Mouse (Mus musculus): ENCODE data around the gene Faap100. TPM values are rescaled to one million over a fixed set of nuclear protein-coding genes. Genes with fewer than 3 reads are reported as not detected.

The Faap100 gene
- polyA plus RNA-seq, 1 experiment, result 13.1 TPM

- H3K4me3 ChIP-seq (ENCODE audit: insufficient read depth, low read length), result no peak overlapping the region
- no peak for TF ChIP-seq POLR2A (IDR thresholded peaks at IDR 0.05; ENCODE audit: borderline replicate concordance, low read depth, low read length)
- no peaks in the 10 kb centered on the region for H3K4me1 ChIP-seq (ENCODE audit: control insufficient read depth, insufficient read depth, low read length)
- H3K27ac ChIP-seq (ENCODE audit: insufficient read depth, low read depth, low read length), result no peak overlapping the region
These were observed 38.5 kb downstream of the Faap100 start for GRCm38 (mm10) chr11:120339978-120340513.

- no peaks in the 10 kb centered on the region for H3K4me1 ChIP-seq (ENCODE audit: control insufficient read depth, insufficient read depth, low read length)
- TF ChIP-seq CTCF (IDR thresholded peaks at IDR 0.05; ENCODE audit: low read depth, low read length), result no peak
- TF ChIP-seq POLR2A (IDR thresholded peaks at IDR 0.05; ENCODE audit: borderline replicate concordance, low read depth, low read length), result no peak
- no peak overlapping the region for H3K4me3 ChIP-seq (ENCODE audit: insufficient read depth, low read length)
- H3K27ac ChIP-seq (ENCODE audit: insufficient read depth, low read depth, low read length), result no peak overlapping the region
These were observed 39.8 kb downstream of the Faap100 start for GRCm38 (mm10) chr11:120338786-120339185.

- Histone ChIP-seq H3K4me1 (ENCODE audit: control insufficient read depth, insufficient read depth, low read length) (no peaks in the 10 kb centered on the region), H3K4me3 (ENCODE audit: insufficient read depth, low read length) (no peak overlapping the region), H3K27ac (ENCODE audit: insufficient read depth, low read depth, low read length) (no peak overlapping the region)
- TF ChIP-seq POLR2A (IDR thresholded peaks at IDR 0.05; ENCODE audit: borderline replicate concordance, low read depth, low read length) (no peak), CTCF (IDR thresholded peaks at IDR 0.05; ENCODE audit: low read depth, low read length) (no peak)
These were observed 41.1 kb downstream of the Faap100 start for GRCm38 (mm10) chr11:120337447-120337846.

- Histone ChIP-seq H3K4me1 (ENCODE audit: control insufficient read depth, insufficient read depth, low read length) (no peaks in the 10 kb centered on the region), H3K27ac (ENCODE audit: insufficient read depth, low read depth, low read length) (no peak overlapping the region), H3K4me3 (ENCODE audit: insufficient read depth, low read length) (no peak overlapping the region)
- TF ChIP-seq CTCF (IDR thresholded peaks at IDR 0.05; ENCODE audit: low read depth, low read length) (no peak), POLR2A (IDR thresholded peaks at IDR 0.05; ENCODE audit: borderline replicate concordance, low read depth, low read length) (no peak)
These were observed 43.0 kb downstream of the Faap100 start for GRCm38 (mm10) chr11:120335431-120336021.

- Histone ChIP-seq H3K4me3 (ENCODE audit: insufficient read depth, low read length) (no peak overlapping the region), H3K27ac (ENCODE audit: insufficient read depth, low read depth, low read length) (no peak overlapping the region), H3K4me1 (ENCODE audit: control insufficient read depth, insufficient read depth, low read length) (peaks cover 9% of the 10 kb centered on the region)
- TF ChIP-seq CTCF (IDR thresholded peaks at IDR 0.05; ENCODE audit: low read depth, low read length), result no peak
- TF ChIP-seq POLR2A (IDR thresholded peaks at IDR 0.05; ENCODE audit: borderline replicate concordance, low read depth, low read length), result no peak
These were observed 58.4 kb downstream of the Faap100 start for GRCm38 (mm10) chr11:120320156-120320555.

DNA sequence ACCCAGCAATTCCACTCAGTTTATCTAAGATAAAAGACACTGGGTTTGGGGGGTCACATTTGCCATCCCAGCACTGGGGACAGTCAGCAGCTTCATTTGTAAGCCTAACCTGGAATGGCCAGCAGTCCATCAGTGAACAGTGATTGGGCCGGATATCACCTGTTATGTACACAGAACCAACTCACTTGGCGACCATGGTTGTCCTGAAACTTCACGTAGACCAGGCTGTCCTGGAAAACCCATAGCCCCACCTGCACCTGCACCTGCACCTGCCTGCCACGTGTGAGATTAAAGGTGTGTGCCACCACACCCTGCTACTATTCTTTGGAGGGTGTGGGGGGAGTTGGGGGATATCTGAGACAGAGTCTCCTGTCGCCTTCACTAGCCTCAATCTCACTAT, 59.3 kb downstream of the Faap100 start:
- TF ChIP-seq POLR2A (IDR thresholded peaks at IDR 0.05; ENCODE audit: borderline replicate concordance, low read depth, low read length), result no peak
- no peak for TF ChIP-seq CTCF (IDR thresholded peaks at IDR 0.05; ENCODE audit: low read depth, low read length)
- Histone ChIP-seq H3K27ac (ENCODE audit: insufficient read depth, low read depth, low read length) (no peak overlapping the region), H3K4me3 (ENCODE audit: insufficient read depth, low read length) (no peak overlapping the region), H3K4me1 (ENCODE audit: control insufficient read depth, insufficient read depth, low read length) (peaks cover 13% of the 10 kb centered on the region)

Other genes starting within 250 kb of the Faap100 start
- gene Slc38a10, start 227.4 kb downstream of the Faap100 start, polyA plus RNA-seq (2012; ENCODE audit: insufficient read depth, insufficient read length, missing spikeins), result 50.1 and 60.0 TPM in 2 replicates
- gene Bahcc1, start 145.8 kb downstream of the Faap100 start, polyA plus RNA-seq (2012; ENCODE audit: insufficient read depth, insufficient read length, missing spikeins), result 5.2 and 5.7 TPM in 2 replicates
- gene Actg1, start 30.2 kb downstream of the Faap100 start, polyA plus RNA-seq (2012; ENCODE audit: insufficient read depth, insufficient read length, missing spikeins), result 2,086 and 2,131 TPM in 2 replicates
- gene Fscn2, start 17.2 kb downstream of the Faap100 start, polyA plus RNA-seq (2012; ENCODE audit: insufficient read depth, insufficient read length, missing spikeins), result not detected in 2 replicates
- 45.6 and 46.6 TPM in 2 replicates for gene Nploc4, start 58.9 kb upstream of the Faap100 start, polyA plus RNA-seq (2012; ENCODE audit: insufficient read depth, insufficient read length, missing spikeins)
- gene Tspan10, start 63.9 kb upstream of the Faap100 start, polyA plus RNA-seq (2012; ENCODE audit: insufficient read depth, insufficient read length, missing spikeins), result 0.32 TPM in 1 of 2 replicates, not detected in the other
- gene Pde6g, start 74.7 kb upstream of the Faap100 start, polyA plus RNA-seq (2012; ENCODE audit: insufficient read depth, insufficient read length, missing spikeins), result 0.49 and 0.62 TPM in 2 replicates
- 11.4 and 15.4 TPM in 2 replicates for gene Oxld1, start 79.3 kb upstream of the Faap100 start, polyA plus RNA-seq (2012; ENCODE audit: insufficient read depth, insufficient read length, missing spikeins)
- gene Ccdc137, start 79.4 kb upstream of the Faap100 start, polyA plus RNA-seq (2012; ENCODE audit: insufficient read depth, insufficient read length, missing spikeins), result 9.9 and 16.6 TPM in 2 replicates
- 13.0 and 13.6 TPM in 2 replicates for gene Arl16, start 88.8 kb upstream of the Faap100 start, polyA plus RNA-seq (2012; ENCODE audit: insufficient read depth, insufficient read length, missing spikeins)
- 43.3 and 46.7 TPM in 2 replicates for gene Mrpl12, start 105.8 kb upstream of the Faap100 start, polyA plus RNA-seq (2012; ENCODE audit: insufficient read depth, insufficient read length, missing spikeins)
- 62.9 and 65.6 TPM in 2 replicates for gene Slc25a10, start 113.1 kb upstream of the Faap100 start, polyA plus RNA-seq (2012; ENCODE audit: insufficient read depth, insufficient read length, missing spikeins)
- gene Gcgr, start 151.9 kb upstream of the Faap100 start, polyA plus RNA-seq (2012; ENCODE audit: insufficient read depth, insufficient read length, missing spikeins), result not detected in 2 replicates
- 63.5 and 64.0 TPM in 2 replicates for gene Mcrip1, start 171.0 kb upstream of the Faap100 start, polyA plus RNA-seq (2012; ENCODE audit: insufficient read depth, insufficient read length, missing spikeins)
- not detected in 2 replicates for gene Ppp1r27, start 172.4 kb upstream of the Faap100 start, polyA plus RNA-seq (2012; ENCODE audit: insufficient read depth, insufficient read length, missing spikeins)
- gene P4hb, start 194.5 kb upstream of the Faap100 start, polyA plus RNA-seq (2012; ENCODE audit: insufficient read depth, insufficient read length, missing spikeins), result 292 and 334 TPM in 2 replicates
- 628 and 760 TPM in 2 replicates for gene Arhgdia, start 202.9 kb upstream of the Faap100 start, polyA plus RNA-seq (2012; ENCODE audit: insufficient read depth, insufficient read length, missing spikeins)
- gene Alyref, start 219.6 kb upstream of the Faap100 start, polyA plus RNA-seq (2012; ENCODE audit: insufficient read depth, insufficient read length, missing spikeins), result 97.5 and 121 TPM in 2 replicates
- gene Anapc11, start 219.7 kb upstream of the Faap100 start, polyA plus RNA-seq (2012; ENCODE audit: insufficient read depth, insufficient read length, missing spikeins), result 127 and 128 TPM in 2 replicates
- gene Npb, start 229.7 kb upstream of the Faap100 start, polyA plus RNA-seq (2012; ENCODE audit: insufficient read depth, insufficient read length, missing spikeins), result 1.4 TPM in 1 of 2 replicates, not detected in the other
- 52.4 and 64.5 TPM in 2 replicates for gene Pcyt2, start 239.2 kb upstream of the Faap100 start, polyA plus RNA-seq (2012; ENCODE audit: insufficient read depth, insufficient read length, missing spikeins)
- 78.5 and 91.5 TPM in 2 replicates for gene Sirt7, start 246.5 kb upstream of the Faap100 start, polyA plus RNA-seq (2012; ENCODE audit: insufficient read depth, insufficient read length, missing spikeins)

Data from bone marrow macrophage, adult 2 months (primary cell).